Mouse (Mus musculus) heart, adult 2 months (tissue): Measurements from ENCODE around the gene Reg4.

ENCODE experiments used
- CTCF ChIP-seq: fragments of 200-600 bp; IDR thresholded peaks from 2 replicates; pipeline ENCODE4 v1.8.1; 2022; ENCODE audit warnings: antibody characterized with exemption, mild to moderate bottlenecking, moderate library complexity
- EP300 ChIP-seq: fragments of 200-500 bp; IDR thresholded peaks from 2 replicates; pipeline ENCODE4 v1.6.1; 2011; ENCODE audit warnings: low read depth, low read length, control low read depth; ENCODE audit not compliant: insufficient read depth

GRCm38 (mm10) chr3:98216296-98216695 lies 5.7 kb upstream of the Reg4 start:
- TF ChIP-seq EP300 (no peak), CTCF (no peak)
